Mouse (Mus musculus) induced T-regulatory cell, adult 2 months (primary cell): ENCODE results near the gene Rheb.
"Not testable (repeated sequence)": the region's sequence is repeated elsewhere in the genome, so short reads cannot be mapped to it uniquely, and the experiment has no call there.

Source experiments
- DNase-seq: peaks from one replicate; pipeline ENCODE4 v3.0.0-alpha.2; 2012; ENCODE audit warnings: low read depth

The Rheb gene

GRCm38 (mm10) chr5:24841662-24842273 lies 656 bp downstream of the Rheb start:
- DNase-seq: no peak

- DNase-seq: peak; percentile 49
These were observed 1.4 kb downstream of the Rheb start for GRCm38 (mm10) chr5:24840975-24841431.

- no peak for DNase-seq
These were observed 7.9 kb downstream of the Rheb start for GRCm38 (mm10) chr5:24834491-24834890.

DNA sequence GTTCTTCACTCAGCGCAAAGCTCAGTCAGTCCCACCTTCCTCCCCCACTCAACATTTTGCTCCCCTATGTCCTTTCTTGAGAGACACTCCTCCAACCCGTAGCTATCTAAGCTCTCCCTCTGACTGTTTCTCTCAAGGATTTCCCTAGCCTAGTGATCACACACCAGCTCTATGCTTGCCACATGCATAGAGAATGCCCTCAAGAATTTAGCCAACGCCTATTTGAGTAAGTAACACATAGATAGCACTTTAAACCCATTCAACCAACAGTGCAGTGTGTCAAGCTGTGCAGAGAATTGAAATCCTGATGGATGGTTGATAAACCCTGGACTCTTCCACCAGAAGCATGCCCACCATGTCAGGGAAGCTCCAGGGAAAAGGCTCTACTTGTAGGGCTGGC lies 10.5 kb downstream of the Rheb start:
- no peak for DNase-seq

- no peak for DNase-seq
These were observed 14.0 kb downstream of the Rheb start for GRCm38 (mm10) chr5:24828446-24828845.

DNA sequence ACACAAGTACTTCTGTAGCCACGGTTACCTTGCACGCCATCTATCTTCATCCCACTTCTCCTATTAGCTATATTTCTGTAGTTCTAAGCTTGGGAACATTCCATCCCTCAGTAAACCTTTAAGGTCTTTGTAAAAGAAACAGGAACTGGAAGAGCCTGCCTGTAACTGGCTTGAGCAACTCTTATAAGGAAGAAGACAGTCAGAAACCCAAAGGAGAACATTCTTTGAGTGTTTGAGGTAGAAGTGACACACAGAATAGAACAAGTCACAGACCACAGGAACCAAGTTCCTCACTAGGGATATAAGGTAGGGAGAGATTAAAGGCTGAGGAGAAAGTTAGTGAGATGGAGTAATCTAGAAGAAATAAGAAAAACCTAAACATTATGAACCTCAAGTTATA lies 15.3 kb downstream of the Rheb start:
- DNase-seq: no peak

DNA sequence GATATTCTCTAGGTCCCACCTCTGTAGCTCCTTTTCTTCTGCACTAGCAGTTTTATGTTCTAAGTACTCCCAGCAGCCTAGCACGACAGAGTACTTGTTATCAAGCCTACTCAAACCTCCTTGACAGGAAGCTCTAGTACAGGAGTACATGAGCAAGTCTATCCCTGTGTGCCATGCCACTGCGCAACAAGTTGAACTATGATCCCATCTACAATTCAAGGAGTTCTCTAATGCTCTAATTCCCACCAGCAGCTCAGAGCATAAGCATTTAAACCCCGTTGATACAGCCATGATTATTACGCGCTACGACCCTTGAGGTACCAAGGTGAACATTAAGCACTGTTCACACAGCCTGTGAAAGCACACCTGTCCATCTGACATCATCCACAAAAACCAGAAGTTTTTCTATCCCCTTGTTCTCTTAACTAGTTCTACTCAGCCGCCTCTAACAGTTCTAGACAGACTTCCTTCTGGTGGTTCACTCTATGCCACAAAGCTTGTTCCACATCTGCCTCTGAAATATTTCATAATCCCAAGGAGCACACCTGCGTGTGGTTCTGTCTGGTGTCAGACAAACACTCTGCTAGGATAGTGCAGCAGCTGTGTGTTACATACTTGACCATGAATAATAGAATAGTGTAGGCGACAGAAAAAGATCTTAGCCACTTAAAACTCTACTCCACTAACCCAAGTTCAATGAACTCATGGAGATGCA lies 16.2 kb downstream of the Rheb start:
- no peak for DNase-seq

DNA sequence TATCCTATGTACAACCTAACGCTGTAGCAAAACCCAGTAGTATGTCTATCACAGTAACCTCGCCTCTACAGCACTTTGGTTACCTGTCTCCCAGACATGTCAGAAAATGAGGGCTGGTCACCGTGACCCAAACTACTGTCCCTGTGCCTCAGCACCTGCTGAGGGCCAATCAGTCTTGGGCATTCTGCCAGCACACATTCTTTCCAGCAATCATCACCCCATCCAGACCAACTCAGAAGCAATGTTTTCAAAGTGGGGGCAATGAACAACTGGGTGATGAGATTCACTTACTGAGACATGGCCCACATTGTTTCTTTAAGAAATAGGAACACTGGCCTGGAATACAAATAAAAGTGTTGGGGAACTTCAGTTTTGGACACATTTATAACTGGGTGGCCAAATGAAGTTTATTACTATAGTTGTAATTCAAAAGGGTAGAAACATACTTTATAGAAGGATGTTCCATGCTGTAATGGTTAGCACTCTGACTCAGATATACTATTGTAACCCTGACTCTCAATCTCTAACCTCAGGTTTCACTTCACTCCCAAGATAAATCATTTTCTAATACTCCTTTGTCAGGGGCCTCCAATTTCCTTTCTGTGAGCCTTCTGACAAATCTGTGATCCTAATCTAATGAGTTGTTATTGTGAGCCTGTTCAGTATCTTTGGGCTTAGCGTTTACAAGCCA lies 16.9 kb downstream of the Rheb start:
- no peak for DNase-seq

DNA sequence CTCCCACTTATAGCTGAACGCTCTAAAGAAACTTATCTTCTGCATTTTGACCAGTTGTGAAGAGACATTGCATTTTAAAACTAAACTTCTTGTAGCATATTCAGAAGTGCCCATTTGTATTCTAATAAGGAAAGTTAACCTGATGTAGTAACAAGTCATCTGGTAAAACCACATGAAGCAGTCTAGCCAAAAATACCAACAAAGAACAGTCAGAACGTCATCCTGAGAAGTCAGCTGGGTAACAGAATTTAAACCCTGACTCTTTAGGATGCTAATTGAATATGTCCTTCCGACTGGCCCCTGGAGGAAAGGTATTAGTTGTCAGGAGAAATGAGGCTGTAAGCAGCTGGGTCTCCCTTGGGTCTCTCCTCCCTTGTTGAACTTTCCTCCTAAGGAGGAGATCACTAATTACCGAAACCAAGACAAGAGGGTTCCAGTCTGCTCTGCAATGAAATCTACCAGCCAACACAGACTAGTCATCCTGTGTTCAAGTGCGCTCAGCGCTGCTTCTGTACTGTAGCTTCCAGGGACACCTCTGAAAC lies 18.5 kb downstream of the Rheb start:
- peak; percentile 34 for DNase-seq

- no peak for DNase-seq
These were observed 19.6 kb downstream of the Rheb start for GRCm38 (mm10) chr5:24822781-24823180.

- DNase-seq: not testable (repeated sequence)
These were observed 20.2 kb downstream of the Rheb start for GRCm38 (mm10) chr5:24822231-24822630.

GRCm38 (mm10) chr5:24821403-24821841 lies 21.0 kb downstream of the Rheb start:
- no peak for DNase-seq

GRCm38 (mm10) chr5:24820627-24821026 lies 21.8 kb downstream of the Rheb start:
- DNase-seq: no peak

GRCm38 (mm10) chr5:24817191-24817590 lies 25.2 kb downstream of the Rheb start:
- no peak for DNase-seq

GRCm38 (mm10) chr5:24813946-24814345 lies 28.5 kb downstream of the Rheb start:
- no peak for DNase-seq

GRCm38 (mm10) chr5:24813005-24813404 lies 29.4 kb downstream of the Rheb start:
- no peak for DNase-seq

DNA sequence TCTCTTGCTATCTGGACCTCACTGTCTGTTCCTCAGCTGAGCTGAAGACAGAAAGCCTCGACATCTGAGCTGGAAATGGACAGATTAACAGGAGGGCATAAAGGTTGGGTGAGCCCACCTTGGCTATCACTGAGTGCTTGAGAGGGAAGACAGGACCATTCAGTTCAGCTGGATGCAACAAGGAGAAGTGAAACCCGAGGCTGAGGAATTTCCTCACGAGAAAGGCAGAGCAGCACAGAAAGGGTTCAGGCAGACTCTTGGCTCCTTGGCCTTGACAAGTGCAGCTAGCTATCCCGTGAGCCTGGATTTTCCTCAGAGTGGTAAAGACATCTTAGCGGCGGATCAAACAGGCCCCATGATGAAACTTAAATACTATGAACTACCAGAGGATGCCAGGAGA lies 37.2 kb downstream of the Rheb start:
- DNase-seq: no peak

GRCm38 (mm10) chr5:24804661-24805060 lies 37.8 kb downstream of the Rheb start:
- DNase-seq: no peak

- no peak for DNase-seq
These were observed 40.4 kb downstream of the Rheb start for GRCm38 (mm10) chr5:24801841-24802624.

- peak; percentile 32 for DNase-seq
These were observed 42.0 kb downstream of the Rheb start for GRCm38 (mm10) chr5:24800416-24800815.

GRCm38 (mm10) chr5:24798639-24799038 lies 43.8 kb downstream of the Rheb start:
- DNase-seq: no peak

- no peak for DNase-seq
These were observed 44.6 kb downstream of the Rheb start for GRCm38 (mm10) chr5:24797858-24798257.
